Mouse (Mus musculus): ENCODE data around the gene AC109138.7. TPM values are rescaled to one million over a fixed set of nuclear protein-coding genes. Genes with fewer than 3 reads are reported as not detected.

Gene AC109138.7
- polyA plus RNA-seq, 1 experiment from 2014 or later: not detected

- peak; percentile 12; the same call in 1 of the 2 replicates for ATAC-seq
- 0% methylated on average over 57 of the region's 81 CpGs for WGBS
- no peaks in the 10 kb centered on the region for H3K36me3 ChIP-seq
- peak overlapping the region; percentile 56 for H3K4me3 ChIP-seq (replicated peaks)
- peak overlapping the region; percentile 96 for H3K4me2 ChIP-seq (replicated peaks)
- peak overlapping the region; percentile 73 for H3K9ac ChIP-seq (replicated peaks)
- H3K4me1 ChIP-seq (replicated peaks): peaks cover 44% of the 10 kb centered on the region
- no peaks in the 10 kb centered on the region for H3K9me3 ChIP-seq
- peaks cover 84% of the 10 kb centered on the region for H3K27me3 ChIP-seq
- no peak overlapping the region for H3K27ac ChIP-seq
These were observed 754 bp downstream of the AC109138.7 start for GRCm38 (mm10) chr19:4214771-4215450.

- Histone ChIP-seq H3K9ac (replicated peaks) (peak overlapping the region; percentile 73), H3K4me2 (replicated peaks) (peak overlapping the region; percentile 96), H3K27me3 (peaks cover 84% of the 10 kb centered on the region), H3K4me1 (replicated peaks) (peaks cover 44% of the 10 kb centered on the region), H3K4me3 (replicated peaks) (peak overlapping the region; percentile 56), H3K27ac (no peak overlapping the region), H3K36me3 (no peaks in the 10 kb centered on the region), H3K9me3 (no peaks in the 10 kb centered on the region)
- WGBS: 14% methylated on average over 10 of the region's 21 CpGs
- ATAC-seq: no peak
These were observed 1.3 kb downstream of the AC109138.7 start for GRCm38 (mm10) chr19:4215451-4215840.

- WGBS: 21% methylated on average over 14 of the region's 14 CpGs
- Histone ChIP-seq H3K9me3 (no peaks in the 10 kb centered on the region), H3K36me3 (no peaks in the 10 kb centered on the region), H3K4me1 (replicated peaks) (peaks cover 44% of the 10 kb centered on the region), H3K4me3 (replicated peaks) (no peak overlapping the region; the same call in 1 of the 2 replicates), H3K4me2 (replicated peaks) (peak overlapping the region; percentile 28), H3K9ac (replicated peaks) (no peak overlapping the region; the same call in 1 of the 2 replicates), H3K27ac (no peak overlapping the region), H3K27me3 (peaks cover 80% of the 10 kb centered on the region)
- no peak for ATAC-seq
These were observed 2.0 kb downstream of the AC109138.7 start for GRCm38 (mm10) chr19:4216041-4216685.

GRCm38 (mm10) chr19:4217140-4217539 lies 3.0 kb downstream of the AC109138.7 start:
- 15% methylated on average over 5 of the region's 5 CpGs for WGBS
- peaks cover 78% of the 10 kb centered on the region for H3K27me3 ChIP-seq
- peaks cover 44% of the 10 kb centered on the region for H3K4me1 ChIP-seq (replicated peaks)
- H3K9me3 ChIP-seq: no peaks in the 10 kb centered on the region
- H3K4me2 ChIP-seq (replicated peaks): no peak overlapping the region
- no peak overlapping the region for H3K4me3 ChIP-seq (replicated peaks)
- ATAC-seq: no peak
- no peak overlapping the region for H3K9ac ChIP-seq (replicated peaks)
- H3K27ac ChIP-seq: no peak overlapping the region
- no peaks in the 10 kb centered on the region for H3K36me3 ChIP-seq

- H3K36me3 ChIP-seq: no peaks in the 10 kb centered on the region
- no peak for ATAC-seq
- WGBS: 44% methylated on average over 3 of the region's 3 CpGs
- no peak overlapping the region for H3K9ac ChIP-seq (replicated peaks)
- peaks cover 39% of the 10 kb centered on the region for H3K4me1 ChIP-seq (replicated peaks)
- no peaks in the 10 kb centered on the region for H3K9me3 ChIP-seq
- no peak overlapping the region for H3K27ac ChIP-seq
- peaks cover 72% of the 10 kb centered on the region for H3K27me3 ChIP-seq
- H3K4me2 ChIP-seq (replicated peaks): no peak overlapping the region
- H3K4me3 ChIP-seq (replicated peaks): no peak overlapping the region
These were observed 3.7 kb downstream of the AC109138.7 start for GRCm38 (mm10) chr19:4217855-4218254.

- ATAC-seq: no peak
- WGBS: 88% methylated on average over 11 of the region's 11 CpGs
- H3K27me3 ChIP-seq: peaks cover 67% of the 10 kb centered on the region
- H3K9me3 ChIP-seq: no peaks in the 10 kb centered on the region
- no peak overlapping the region for H3K27ac ChIP-seq
- peaks cover 35% of the 10 kb centered on the region for H3K4me1 ChIP-seq (replicated peaks)
- H3K36me3 ChIP-seq: no peaks in the 10 kb centered on the region
- H3K9ac ChIP-seq (replicated peaks): no peak overlapping the region
- no peak overlapping the region for H3K4me3 ChIP-seq (replicated peaks)
- no peak overlapping the region for H3K4me2 ChIP-seq (replicated peaks)
These were observed 4.1 kb downstream of the AC109138.7 start for GRCm38 (mm10) chr19:4218293-4218692.

GRCm38 (mm10) chr19:4218784-4219183 lies 4.6 kb downstream of the AC109138.7 start:
- no peak overlapping the region for H3K4me3 ChIP-seq (replicated peaks)
- peaks cover 62% of the 10 kb centered on the region for H3K27me3 ChIP-seq
- H3K9ac ChIP-seq (replicated peaks): no peak overlapping the region
- H3K4me2 ChIP-seq (replicated peaks): no peak overlapping the region
- H3K9me3 ChIP-seq: no peaks in the 10 kb centered on the region
- H3K27ac ChIP-seq: no peak overlapping the region
- peaks cover 30% of the 10 kb centered on the region for H3K4me1 ChIP-seq (replicated peaks)
- WGBS: 74% methylated on average over 1 of the region's 1 CpGs
- H3K36me3 ChIP-seq: no peaks in the 10 kb centered on the region
- ATAC-seq: no peak

GRCm38 (mm10) chr19:4219943-4220342 lies 5.8 kb downstream of the AC109138.7 start:
- peaks cover 51% of the 10 kb centered on the region for H3K27me3 ChIP-seq
- H3K4me1 ChIP-seq (replicated peaks): peaks cover 18% of the 10 kb centered on the region
- no peak overlapping the region for H3K4me2 ChIP-seq (replicated peaks)
- no peaks in the 10 kb centered on the region for H3K36me3 ChIP-seq
- H3K27ac ChIP-seq: no peak overlapping the region
- no peak overlapping the region for H3K4me3 ChIP-seq (replicated peaks)
- H3K9me3 ChIP-seq: no peaks in the 10 kb centered on the region
- 81% methylated on average over 6 of the region's 6 CpGs for WGBS
- H3K9ac ChIP-seq (replicated peaks): peak overlapping the region; percentile 44; the same call in 1 of the 2 replicates
- ATAC-seq: no peak

- Histone ChIP-seq H3K36me3 (no peaks in the 10 kb centered on the region), H3K27me3 (peaks cover 46% of the 10 kb centered on the region), H3K4me2 (replicated peaks) (no peak overlapping the region), H3K9me3 (no peaks in the 10 kb centered on the region), H3K4me3 (replicated peaks) (no peak overlapping the region), H3K4me1 (replicated peaks) (peaks cover 13% of the 10 kb centered on the region), H3K9ac (replicated peaks) (peak overlapping the region; percentile 44; the same call in 1 of the 2 replicates), H3K27ac (no peak overlapping the region)
- 43% methylated on average over 4 of the region's 4 CpGs for WGBS
- ATAC-seq: peak; percentile 51; the same call in 1 of the 2 replicates
These were observed 6.3 kb downstream of the AC109138.7 start for GRCm38 (mm10) chr19:4220416-4220815.

- Histone ChIP-seq H3K4me2 (replicated peaks) (no peak overlapping the region), H3K27ac (no peak overlapping the region), H3K4me1 (replicated peaks) (peaks cover 9% of the 10 kb centered on the region; the same call in 1 of the 2 replicates), H3K9ac (replicated peaks) (no peak overlapping the region), H3K27me3 (peaks cover 42% of the 10 kb centered on the region), H3K36me3 (no peaks in the 10 kb centered on the region), H3K4me3 (replicated peaks) (no peak overlapping the region), H3K9me3 (no peaks in the 10 kb centered on the region)
- WGBS: 50% methylated on average over 14 of the region's 14 CpGs
- no peak for ATAC-seq
These were observed 7.0 kb downstream of the AC109138.7 start for GRCm38 (mm10) chr19:4220957-4221743.

- ATAC-seq: no peak
- 0 out of 2 replicates have a peak, but pooled peaks cover 2% of the 10 kb centered on the region for H3K4me1 ChIP-seq (replicated peaks)
- no peak overlapping the region for H3K9ac ChIP-seq (replicated peaks)
- H3K36me3 ChIP-seq: no peaks in the 10 kb centered on the region
- peaks cover 34% of the 10 kb centered on the region for H3K27me3 ChIP-seq
- 87% methylated on average over 11 of the region's 11 CpGs for WGBS
- H3K4me3 ChIP-seq (replicated peaks): no peak overlapping the region
- no peak overlapping the region for H3K4me2 ChIP-seq (replicated peaks)
- no peak overlapping the region for H3K27ac ChIP-seq
- no peaks in the 10 kb centered on the region for H3K9me3 ChIP-seq
These were observed 8.0 kb downstream of the AC109138.7 start for GRCm38 (mm10) chr19:4222165-4222564.

GRCm38 (mm10) chr19:4226779-4227178 lies 12.6 kb downstream of the AC109138.7 start:
- H3K9me3 ChIP-seq: no peaks in the 10 kb centered on the region
- peaks cover 37% of the 10 kb centered on the region for H3K27me3 ChIP-seq
- no peak overlapping the region for H3K4me3 ChIP-seq (replicated peaks)
- H3K9ac ChIP-seq (replicated peaks): no peak overlapping the region
- no peak for ATAC-seq
- WGBS: 85% methylated on average over 7 of the region's 7 CpGs
- peaks cover 4% of the 10 kb centered on the region for H3K4me1 ChIP-seq (replicated peaks)
- no peak overlapping the region for H3K27ac ChIP-seq
- H3K4me2 ChIP-seq (replicated peaks): no peak overlapping the region
- H3K36me3 ChIP-seq: no peaks in the 10 kb centered on the region
